Mouse (Mus musculus): ENCODE results near the gene Dcdc2a. TPM values are rescaled to one million over a fixed set of nuclear protein-coding genes. Genes with fewer than 3 reads are reported as not detected.

Gene Dcdc2a
- polyA plus RNA-seq, 1 experiment from 2014 or later, result 0.62 TPM

DNA sequence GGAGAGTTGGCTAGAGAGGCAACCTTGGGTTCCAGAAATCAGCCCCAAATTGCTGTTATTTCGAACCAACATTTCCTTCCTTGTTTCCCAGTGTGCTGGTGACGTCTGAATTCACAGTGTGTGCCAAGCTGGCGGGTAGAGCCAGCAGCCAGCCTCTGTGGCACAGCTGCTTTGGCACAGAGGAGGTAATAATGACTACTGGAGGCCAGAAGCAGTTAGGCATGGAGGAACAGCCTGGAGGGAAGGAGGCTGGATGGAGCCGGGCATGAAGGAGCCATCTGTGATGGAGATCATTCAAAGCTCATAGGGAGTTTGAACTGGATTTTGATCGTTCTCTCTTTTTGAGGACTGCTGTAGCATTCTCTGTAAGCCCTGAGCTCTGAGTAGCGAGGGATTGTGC is 201.8 kb downstream of the Dcdc2a start:
- H3K9ac ChIP-seq, result no peak overlapping the region
- no peaks in the 10 kb centered on the region for H3K36me3 ChIP-seq
- H3K4me3 ChIP-seq, result no peak overlapping the region
- H3K4me2 ChIP-seq, result no peak overlapping the region
- H3K27ac ChIP-seq, result no peak overlapping the region
- no peaks in the 10 kb centered on the region for H3K4me1 ChIP-seq
- H3K9me3 ChIP-seq, result no peaks in the 10 kb centered on the region
- 80% methylated on average over 6 of the region's 6 CpGs for WGBS
- no peak for ATAC-seq (ENCODE audit: borderline replicate concordance, extremely low read depth, low FRiP score, low TSS enrichment)
- H3K27me3 ChIP-seq, result no peaks in the 10 kb centered on the region

Other genes starting within 250 kb of the Dcdc2a start
- gene Acot13, start 224.5 kb upstream of the Dcdc2a start, polyA plus RNA-seq (2015; fragmentation: Nextera tagmentation; extraction: Ambion mirVana), result 65.4 and 68.6 TPM in 2 replicates
- gene Tdp2, start 224.3 kb upstream of the Dcdc2a start, polyA plus RNA-seq (2015; fragmentation: Nextera tagmentation; extraction: Ambion mirVana), result 57.6 and 58.9 TPM in 2 replicates
- 0.13 and 0.25 TPM in 2 replicates for gene D130043K22Rik, start 210.9 kb upstream of the Dcdc2a start, polyA plus RNA-seq (2015; fragmentation: Nextera tagmentation; extraction: Ambion mirVana)
- gene Aldh5a1, start 118.3 kb upstream of the Dcdc2a start, polyA plus RNA-seq (2015; fragmentation: Nextera tagmentation; extraction: Ambion mirVana), result 9.1 and 9.8 TPM in 2 replicates
- gene Gpld1, start 112.9 kb upstream of the Dcdc2a start, polyA plus RNA-seq (2015; fragmentation: Nextera tagmentation; extraction: Ambion mirVana), result 1.6 and 1.9 TPM in 2 replicates
- 13.5 and 16.8 TPM in 2 replicates for gene Mrs2, start 35.6 kb upstream of the Dcdc2a start, polyA plus RNA-seq (2015; fragmentation: Nextera tagmentation; extraction: Ambion mirVana)
- gene Nrsn1, start 214.5 kb downstream of the Dcdc2a start, polyA plus RNA-seq (2015; fragmentation: Nextera tagmentation; extraction: Ambion mirVana), result 0.81 and 1.2 TPM in 2 replicates

Measured in lung, embryonic 15.5 days (tissue).